Mouse (Mus musculus): ENCODE results near the gene Srarp.
A peak's percentile ranks its signal among the peaks of the same experiment; 100 is the strongest.

DNA sequence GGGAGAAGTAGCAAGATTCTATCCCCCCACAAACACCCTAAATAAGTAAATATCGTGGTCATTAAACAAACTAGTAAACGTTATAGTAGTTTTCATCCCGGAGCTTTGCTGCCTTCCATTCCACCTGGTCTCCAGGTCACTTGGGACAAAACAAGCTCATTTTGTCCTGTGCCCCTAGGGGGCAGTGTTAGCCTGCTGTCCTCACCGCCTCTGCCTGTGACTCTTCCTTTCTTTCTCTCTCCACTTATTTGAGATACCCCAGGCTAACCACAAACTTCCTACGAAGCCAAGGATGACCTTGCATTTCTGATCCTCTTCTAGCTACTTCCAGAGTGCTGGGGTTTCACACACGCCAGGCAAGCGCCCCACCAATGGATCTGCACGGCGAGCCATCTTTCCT lies 4.9 kb downstream of the Srarp start:
- TF ChIP-seq CTCF (IDR thresholded peaks at IDR 0.05; ENCODE audit: low read depth, low read length) (peak; percentile 98), POLR2A (IDR thresholded peaks at IDR 0.05; ENCODE audit: extremely low read depth, insufficient read depth, low read length) (no peak)
